Mouse (Mus musculus): ENCODE results near the gene Mfng.

DNA sequence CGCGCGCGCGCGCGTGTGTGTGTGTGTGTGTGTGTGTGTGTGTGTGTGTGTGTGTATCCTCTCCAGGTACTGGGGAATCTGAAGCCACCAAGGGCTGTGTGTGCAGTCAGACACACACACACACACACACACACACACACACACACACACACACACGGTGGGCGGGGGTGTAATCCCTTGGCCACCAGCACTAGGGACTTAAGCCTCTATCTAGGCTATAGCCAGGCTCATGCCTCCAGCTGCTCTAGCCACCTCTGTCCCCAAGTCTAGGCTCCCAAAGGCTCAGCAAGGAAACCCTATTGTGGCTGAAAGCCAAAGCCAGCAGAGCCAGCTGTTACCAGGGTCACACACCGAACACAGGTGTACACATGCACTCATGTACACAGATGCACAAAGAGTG, 30.4 kb downstream of the Mfng start:
- no peak for TF ChIP-seq CTCF (IDR thresholded peaks at IDR 0.05; ENCODE audit: borderline replicate concordance, insufficient read depth, low read depth, low read length)
- no peak for TF ChIP-seq POLR2A (IDR thresholded peaks at IDR 0.05; ENCODE audit: borderline replicate concordance, insufficient read depth, low read length)
